Mouse (Mus musculus): ENCODE data around the gene Metap2. TPM values are rescaled to one million over a fixed set of nuclear protein-coding genes. Genes with fewer than 3 reads are reported as not detected.

Gene Metap2
- polyA plus RNA-seq, 1 experiment from 2014 or later = 221 TPM

DNA sequence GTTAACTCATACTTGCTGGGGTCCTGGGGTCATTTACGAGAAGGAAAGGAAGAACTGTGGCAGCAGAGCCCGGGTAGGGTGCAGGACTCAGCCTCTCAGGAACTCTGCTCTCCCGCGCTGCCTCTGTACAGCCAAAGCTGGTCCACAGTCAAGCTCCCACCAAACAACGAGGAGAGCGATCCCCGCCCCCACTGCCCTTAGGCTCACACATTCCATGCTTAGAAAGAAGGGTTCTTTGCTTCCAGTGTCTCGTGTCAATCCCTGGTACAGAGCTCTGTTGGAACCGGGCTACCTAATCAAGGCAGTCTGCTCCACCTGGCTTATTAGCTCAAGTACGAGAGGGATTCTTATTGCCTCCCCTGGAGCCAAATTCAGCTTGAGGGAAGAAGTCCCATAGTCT is 10.5 kb upstream of the Metap2 start:
- DNase-seq (ENCODE audit: low spot score) = peak; percentile 47
- Histone ChIP-seq H3K27me3 (ENCODE audit: low read depth, poor library complexity, severe bottlenecking) (no peaks in the 10 kb centered on the region), H3K4me3 (no peak overlapping the region), H3K27ac (peak overlapping the region; percentile 51; the same call in 1 of the 2 replicates), H3K9me3 (replicated peaks) (no peaks in the 10 kb centered on the region), H3K36me3 (no peaks in the 10 kb centered on the region), H3K4me1 (peaks cover 35% of the 10 kb centered on the region)
- WGBS = 48% methylated on average over 10 of the region's 10 CpGs

DNA sequence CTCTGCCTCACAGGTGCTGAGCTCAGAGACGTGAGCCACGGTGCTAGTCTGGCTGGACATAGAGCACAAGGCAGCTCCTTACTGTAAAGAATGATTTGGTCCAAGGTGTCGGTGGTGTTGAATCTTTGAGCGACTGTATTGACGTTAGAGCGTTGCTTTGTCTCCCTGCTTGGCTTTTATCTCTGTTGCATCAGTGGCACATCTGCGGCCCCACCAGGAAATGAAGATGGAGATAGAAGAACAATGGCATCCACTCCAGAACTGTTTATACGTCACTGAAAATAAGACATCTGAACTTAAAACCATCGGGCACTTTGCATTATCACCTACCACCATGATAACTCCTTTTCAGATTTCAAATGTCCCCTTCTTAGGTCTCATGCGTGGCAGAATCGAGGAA is 3.0 kb upstream of the Metap2 start:
- DNase-seq (ENCODE audit: low spot score) = no peak
- no peaks in the 10 kb centered on the region for H3K9me3 ChIP-seq (replicated peaks)
- no peak overlapping the region for H3K4me3 ChIP-seq
- WGBS = 92% methylated on average over 11 of the region's 11 CpGs
- 0 out of 2 replicates have a peak, but pooled peaks cover 3% of the 10 kb centered on the region for H3K4me1 ChIP-seq
- H3K27me3 ChIP-seq (ENCODE audit: low read depth, poor library complexity, severe bottlenecking) = no peaks in the 10 kb centered on the region
- no peaks in the 10 kb centered on the region for H3K36me3 ChIP-seq
- H3K27ac ChIP-seq = no peak overlapping the region

DNA sequence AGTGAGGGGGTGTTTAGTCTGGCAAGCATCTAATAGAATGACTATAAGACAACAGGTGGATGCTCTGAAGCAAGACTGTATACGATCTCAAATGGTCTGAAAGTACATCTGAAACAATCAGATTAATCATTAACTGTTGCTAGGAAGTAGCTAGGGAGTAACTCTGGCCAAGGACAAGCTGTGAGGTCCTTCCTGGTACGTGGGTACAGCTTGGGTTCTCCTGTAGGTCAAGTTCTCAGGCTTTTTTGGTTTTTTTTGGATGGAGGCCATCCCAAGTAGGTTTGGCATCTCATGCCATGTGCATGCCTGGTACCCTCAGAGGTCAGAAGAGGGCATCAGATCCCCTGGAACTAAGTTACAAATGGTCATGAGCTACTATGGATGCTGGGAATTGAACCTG is 2.4 kb upstream of the Metap2 start:
- Histone ChIP-seq H3K4me1 (0 out of 2 replicates have a peak, but pooled peaks cover 3% of the 10 kb centered on the region), H3K27ac (no peak overlapping the region), H3K27me3 (ENCODE audit: low read depth, poor library complexity, severe bottlenecking) (no peaks in the 10 kb centered on the region), H3K9me3 (replicated peaks) (no peaks in the 10 kb centered on the region), H3K4me3 (no peak overlapping the region), H3K36me3 (no peaks in the 10 kb centered on the region)
- WGBS = 85% methylated on average over 2 of the region's 2 CpGs
- DNase-seq (ENCODE audit: low spot score) = no peak

DNA sequence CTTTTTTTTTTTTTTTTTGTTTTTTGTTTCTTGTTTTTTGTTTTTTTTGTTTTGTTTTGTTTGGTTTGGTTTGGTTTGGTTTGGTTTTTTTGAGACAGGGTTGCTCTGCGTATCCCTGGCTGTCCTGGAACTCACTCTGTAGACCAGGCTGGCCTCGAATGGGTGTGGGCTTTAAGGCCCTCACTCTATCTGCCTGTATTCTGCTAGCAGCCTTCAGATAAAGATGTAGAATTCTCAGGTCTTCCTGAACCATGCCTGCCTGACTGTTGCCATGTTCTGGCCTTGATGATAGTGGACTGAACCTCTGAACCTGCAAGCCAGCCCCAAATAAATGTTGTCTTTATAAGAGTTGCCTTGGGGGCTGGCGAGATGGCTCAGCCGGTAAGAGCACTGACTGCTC is 4.3 kb downstream of the Metap2 start:
- H3K27ac ChIP-seq = no peak overlapping the region
- H3K27me3 ChIP-seq (ENCODE audit: low read depth, poor library complexity, severe bottlenecking) = no peaks in the 10 kb centered on the region
- DNase-seq (ENCODE audit: low spot score) = no peak
- 0 out of 2 replicates have a peak, but pooled peaks cover 4% of the 10 kb centered on the region for H3K36me3 ChIP-seq
- peaks cover 10% of the 10 kb centered on the region for H3K4me1 ChIP-seq
- no peak overlapping the region for H3K4me3 ChIP-seq
- 87% methylated on average over 4 of the region's 4 CpGs for WGBS
- H3K9me3 ChIP-seq (replicated peaks) = no peaks in the 10 kb centered on the region

DNA sequence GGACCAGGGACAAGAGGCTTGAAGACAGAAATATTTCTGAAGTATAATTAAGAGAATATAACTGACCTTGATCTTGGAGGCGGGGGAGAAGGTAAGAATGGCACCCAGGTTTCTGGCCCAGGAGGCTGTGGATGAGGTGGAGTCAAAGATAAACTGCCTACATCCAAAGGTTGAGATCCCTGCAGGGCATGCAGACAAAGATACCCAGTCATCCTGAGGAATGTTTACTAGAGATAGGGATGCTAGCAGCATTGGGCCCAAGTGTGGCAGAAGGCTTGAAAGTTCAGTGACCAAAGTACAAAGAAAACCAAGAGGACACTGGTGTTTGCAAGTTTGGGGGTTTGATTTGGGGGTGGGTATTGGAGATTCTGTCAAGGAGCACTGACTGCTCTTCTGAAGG is 5.9 kb downstream of the Metap2 start:
- peaks cover 15% of the 10 kb centered on the region for H3K36me3 ChIP-seq
- H3K27ac ChIP-seq = no peak overlapping the region
- H3K9me3 ChIP-seq (replicated peaks) = no peaks in the 10 kb centered on the region
- peaks cover 10% of the 10 kb centered on the region for H3K4me1 ChIP-seq
- no peaks in the 10 kb centered on the region for H3K27me3 ChIP-seq (ENCODE audit: low read depth, poor library complexity, severe bottlenecking)
- no peak for DNase-seq (ENCODE audit: low spot score)
- H3K4me3 ChIP-seq = no peak overlapping the region
- 93% methylated on average over 1 of the region's 1 CpGs for WGBS

DNA sequence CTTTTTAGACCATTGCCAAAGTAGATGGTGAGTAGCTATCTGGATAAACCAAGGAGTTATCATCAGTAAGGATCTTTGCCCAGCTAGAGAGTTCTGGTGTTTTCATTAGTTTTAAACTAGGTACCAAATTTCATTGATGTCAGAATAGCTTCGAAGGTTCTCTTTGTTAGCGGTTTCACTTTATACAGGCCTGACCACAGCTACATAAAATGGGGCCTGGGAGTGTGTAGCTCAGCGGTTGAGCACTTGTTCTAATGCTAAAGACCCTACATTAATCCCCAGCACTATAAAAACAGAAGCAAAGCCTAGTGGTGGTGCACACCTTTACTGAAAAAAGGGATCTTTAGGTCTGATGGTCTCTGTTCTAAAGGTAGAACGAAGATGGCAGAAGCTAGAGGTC is 6.3 kb downstream of the Metap2 start:
- Histone ChIP-seq H3K9me3 (replicated peaks) (no peaks in the 10 kb centered on the region), H3K4me3 (peak overlapping the region; percentile 85; the same call in 1 of the 2 replicates), H3K27me3 (ENCODE audit: low read depth, poor library complexity, severe bottlenecking) (no peaks in the 10 kb centered on the region), H3K4me1 (peaks cover 10% of the 10 kb centered on the region), H3K27ac (peak overlapping the region; percentile 93), H3K36me3 (peaks cover 20% of the 10 kb centered on the region)
- whole genome bisulfite sequencing = 72% methylated on average over 4 of the region's 4 CpGs
- DNase-seq (ENCODE audit: low spot score) = no peak

DNA sequence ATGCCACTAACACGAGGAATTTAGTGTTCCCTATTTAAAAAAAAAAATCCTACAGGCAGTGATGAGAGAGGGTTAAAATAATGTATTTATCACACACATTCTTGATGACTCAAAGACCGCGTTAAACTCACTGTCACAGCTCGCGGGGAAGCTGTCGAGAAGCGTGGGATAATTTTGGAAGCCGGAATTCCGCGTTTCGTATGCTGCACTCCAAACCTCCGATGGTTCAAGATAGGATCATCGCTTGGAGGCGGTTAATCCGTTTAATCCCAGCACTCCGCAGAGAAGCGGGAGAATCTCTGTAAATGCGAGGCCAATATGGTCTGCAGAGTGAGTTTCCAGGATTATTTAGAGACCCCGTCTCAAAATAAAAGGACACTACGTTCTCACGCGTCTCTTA is 6.9 kb downstream of the Metap2 start:
- WGBS = 2% methylated on average over 22 of the region's 22 CpGs
- H3K9me3 ChIP-seq (replicated peaks) = no peaks in the 10 kb centered on the region
- peaks cover 26% of the 10 kb centered on the region for H3K36me3 ChIP-seq
- no peak for DNase-seq (ENCODE audit: low spot score)
- peak overlapping the region; percentile 93 for H3K27ac ChIP-seq
- peaks cover 10% of the 10 kb centered on the region for H3K4me1 ChIP-seq
- H3K4me3 ChIP-seq = peak overlapping the region; percentile 85
- no peaks in the 10 kb centered on the region for H3K27me3 ChIP-seq (ENCODE audit: low read depth, poor library complexity, severe bottlenecking)

DNA sequence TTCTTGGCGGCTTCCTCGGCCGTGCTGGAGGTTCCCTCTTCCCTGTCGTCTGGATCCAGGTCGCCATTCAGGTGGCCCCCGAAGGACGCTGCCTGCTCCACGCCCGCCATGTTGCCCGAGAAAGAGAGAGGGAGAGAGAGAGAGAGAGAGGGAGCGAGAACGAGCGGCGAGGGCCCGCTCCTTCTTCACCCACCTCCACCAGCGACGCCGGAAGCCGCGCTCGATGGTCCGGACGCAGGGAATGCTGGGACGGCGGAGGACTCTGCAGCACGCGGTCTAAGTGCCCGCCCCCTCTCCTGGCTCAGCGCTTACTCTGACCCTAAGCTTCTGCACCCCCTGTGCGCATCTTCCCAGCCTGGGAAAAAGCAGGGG is 7.3 kb downstream of the Metap2 start:
- under 1% methylated on average over 25 of the region's 30 CpGs for WGBS
- Histone ChIP-seq H3K4me3 (peak overlapping the region; percentile 85), H3K27me3 (ENCODE audit: low read depth, poor library complexity, severe bottlenecking) (no peaks in the 10 kb centered on the region), H3K9me3 (replicated peaks) (no peaks in the 10 kb centered on the region), H3K36me3 (peaks cover 30% of the 10 kb centered on the region), H3K27ac (peak overlapping the region; percentile 93), H3K4me1 (peaks cover 10% of the 10 kb centered on the region)
- peak; percentile 91 for DNase-seq (ENCODE audit: low spot score)

DNA sequence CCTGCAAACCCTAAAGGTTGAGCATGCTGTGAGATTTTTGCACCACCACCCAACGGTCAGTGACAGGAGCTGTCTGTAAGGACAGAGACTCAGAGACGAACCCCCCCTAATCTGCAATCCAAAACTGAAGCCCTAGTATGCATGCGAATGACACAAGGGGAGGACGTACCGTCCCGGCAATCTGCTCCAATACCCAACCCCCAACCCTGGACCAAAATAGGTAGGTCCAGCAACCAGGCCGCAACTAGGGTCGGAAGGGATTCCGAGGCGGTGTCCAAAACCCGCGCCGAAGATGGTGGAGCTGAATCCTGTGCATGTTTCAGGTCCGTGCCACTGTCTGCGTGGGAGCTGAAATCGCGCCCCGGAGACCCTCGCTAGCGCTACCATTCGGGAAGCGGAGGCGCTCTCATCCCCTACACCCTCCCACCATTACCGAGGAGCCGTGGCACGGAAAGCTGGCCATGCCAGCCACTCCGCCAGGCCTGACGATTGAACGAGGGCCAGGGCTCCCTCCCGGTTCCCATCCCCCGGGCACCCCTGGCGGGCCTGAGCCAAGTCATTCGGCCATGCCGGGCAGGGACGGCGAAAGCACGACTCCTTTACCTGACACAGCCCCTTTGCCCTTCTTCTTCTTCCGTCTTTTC is 7.8 kb downstream of the Metap2 start:
- peak overlapping the region; percentile 93 for H3K27ac ChIP-seq
- no peaks in the 10 kb centered on the region for H3K27me3 ChIP-seq (ENCODE audit: low read depth, poor library complexity, severe bottlenecking)
- under 1% methylated on average over 38 of the region's 38 CpGs for WGBS
- H3K4me3 ChIP-seq = peak overlapping the region; percentile 85
- peak; percentile 74 for DNase-seq (ENCODE audit: low spot score)
- H3K4me1 ChIP-seq = peaks cover 10% of the 10 kb centered on the region
- no peaks in the 10 kb centered on the region for H3K9me3 ChIP-seq (replicated peaks)
- peaks cover 35% of the 10 kb centered on the region for H3K36me3 ChIP-seq

DNA sequence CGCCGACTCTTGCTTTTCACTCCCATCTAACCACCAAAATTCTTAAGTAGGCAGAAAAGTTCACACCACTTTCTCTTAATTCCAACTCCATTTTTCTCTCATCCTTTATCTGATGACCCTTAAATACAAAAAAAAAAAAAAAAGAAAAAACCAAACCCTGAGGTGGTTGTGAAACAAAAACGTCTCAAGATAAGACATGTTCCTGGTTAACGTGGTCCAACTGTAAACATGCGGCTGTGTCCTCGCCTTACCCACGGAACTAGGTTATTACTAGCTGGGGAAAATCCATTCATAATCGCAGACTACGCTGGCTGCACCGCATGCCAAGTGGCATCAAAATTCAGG is 8.3 kb downstream of the Metap2 start:
- 23% methylated on average over 10 of the region's 10 CpGs for WGBS
- DNase-seq (ENCODE audit: low spot score) = no peak
- H3K9me3 ChIP-seq (replicated peaks) = no peaks in the 10 kb centered on the region
- peaks cover 10% of the 10 kb centered on the region for H3K4me1 ChIP-seq
- H3K27me3 ChIP-seq (ENCODE audit: low read depth, poor library complexity, severe bottlenecking) = no peaks in the 10 kb centered on the region
- peaks cover 40% of the 10 kb centered on the region for H3K36me3 ChIP-seq
- peak overlapping the region; percentile 85 for H3K4me3 ChIP-seq
- H3K27ac ChIP-seq = peak overlapping the region; percentile 93

DNA sequence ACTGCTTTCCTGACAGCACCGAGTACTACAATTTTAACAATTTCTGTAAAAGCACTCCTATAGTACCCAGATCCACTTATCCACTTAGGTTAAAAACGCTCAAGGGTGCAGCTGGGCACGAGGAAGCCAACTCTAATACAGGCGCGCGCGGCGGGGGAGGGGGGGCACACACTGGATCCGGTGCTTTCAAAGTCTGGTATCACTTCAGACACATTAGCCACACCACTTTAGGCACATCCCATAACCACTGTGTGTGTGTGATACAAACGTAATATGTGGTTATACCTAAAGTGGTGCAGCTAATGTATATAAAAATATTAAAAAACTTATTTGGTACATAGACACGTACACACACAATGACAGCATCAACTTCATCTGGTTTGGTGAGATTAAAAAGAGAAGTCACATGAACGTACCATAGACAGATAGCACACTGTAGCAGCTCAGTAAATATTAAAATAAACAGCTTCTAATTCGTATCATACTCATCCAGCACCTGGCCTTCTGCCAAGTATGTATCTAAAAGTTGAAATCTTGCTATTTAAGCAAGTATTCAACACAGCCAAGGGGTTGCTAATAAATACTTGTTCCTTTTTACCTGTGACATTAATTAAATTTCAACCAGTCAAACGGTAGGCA is 10.9 kb downstream of the Metap2 start:
- H3K27me3 ChIP-seq (ENCODE audit: low read depth, poor library complexity, severe bottlenecking) = no peaks in the 10 kb centered on the region
- DNase-seq (ENCODE audit: low spot score) = no peak
- H3K9me3 ChIP-seq (replicated peaks) = no peaks in the 10 kb centered on the region
- 96% methylated on average over 14 of the region's 14 CpGs for WGBS
- H3K4me1 ChIP-seq = peaks cover 18% of the 10 kb centered on the region
- no peak overlapping the region for H3K27ac ChIP-seq
- no peak overlapping the region for H3K4me3 ChIP-seq
- H3K36me3 ChIP-seq = peaks cover 49% of the 10 kb centered on the region

DNA sequence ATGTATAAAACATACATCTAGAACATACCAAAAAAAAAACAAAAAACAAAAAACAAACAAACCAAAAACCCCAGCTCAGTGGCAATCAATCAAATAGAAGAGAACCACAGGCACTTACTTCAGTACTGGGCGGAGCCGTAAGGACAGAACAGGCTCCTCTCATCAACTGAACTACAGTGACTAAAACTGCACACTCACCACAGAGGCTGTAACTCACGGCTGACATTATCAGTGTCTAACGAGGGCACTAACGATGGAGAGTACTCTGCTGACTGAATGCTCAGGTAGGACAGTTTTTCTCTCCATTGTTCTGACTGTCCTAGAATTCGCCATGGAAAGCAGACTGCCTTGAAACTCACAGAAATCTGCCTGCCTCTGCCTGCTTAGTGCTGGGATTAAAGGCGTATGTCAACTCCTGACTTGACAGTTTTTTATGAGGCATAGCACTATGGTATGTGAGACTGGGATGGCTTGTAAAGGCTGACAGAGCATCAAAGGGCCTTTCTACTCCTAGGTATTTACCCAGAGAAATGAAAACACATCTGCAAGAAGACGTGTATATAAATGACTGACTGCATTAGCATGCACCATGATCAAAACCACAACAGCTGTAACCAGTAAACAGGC is 14.0 kb downstream of the Metap2 start:
- Histone ChIP-seq H3K27me3 (ENCODE audit: low read depth, poor library complexity, severe bottlenecking) (no peaks in the 10 kb centered on the region), H3K36me3 (peaks cover 78% of the 10 kb centered on the region), H3K4me1 (peaks cover 8% of the 10 kb centered on the region; the same call in 1 of the 2 replicates), H3K9me3 (replicated peaks) (no peaks in the 10 kb centered on the region), H3K4me3 (no peak overlapping the region), H3K27ac (no peak overlapping the region)
- 81% methylated on average over 8 of the region's 8 CpGs for WGBS
- DNase-seq (ENCODE audit: low spot score) = no peak

DNA sequence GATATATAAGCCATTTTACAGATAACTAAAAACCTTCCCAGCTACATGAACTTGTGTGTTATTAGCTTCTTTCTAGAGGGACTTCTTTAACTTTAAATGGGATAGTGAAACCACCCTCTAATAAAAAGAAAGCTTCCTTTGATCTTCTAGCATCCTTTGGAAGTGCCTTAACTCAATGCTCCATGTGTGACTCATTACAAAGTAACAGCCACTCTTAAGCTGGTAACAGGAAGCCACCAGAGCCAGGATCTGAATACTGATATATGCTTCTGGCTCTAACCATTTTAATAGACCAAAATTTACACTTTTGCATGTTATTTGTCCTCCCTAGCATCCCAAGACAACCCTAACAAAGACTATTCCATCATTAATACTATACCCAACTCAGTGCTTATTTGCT is 15.0 kb downstream of the Metap2 start:
- Histone ChIP-seq H3K4me3 (no peak overlapping the region), H3K4me1 (peaks cover 8% of the 10 kb centered on the region; the same call in 1 of the 2 replicates), H3K9me3 (replicated peaks) (no peaks in the 10 kb centered on the region), H3K27me3 (ENCODE audit: low read depth, poor library complexity, severe bottlenecking) (no peaks in the 10 kb centered on the region), H3K27ac (no peak overlapping the region), H3K36me3 (peaks cover 75% of the 10 kb centered on the region)
- DNase-seq (ENCODE audit: low spot score) = no peak
